Mouse (Mus musculus) testis, adult 2 months (tissue): ENCODE measurements around the gene Tmem30c. TPM values are rescaled to one million over a fixed set of nuclear protein-coding genes. Genes with fewer than 3 reads are reported as not detected.

Source experiments
- H3K27ac ChIP-seq: fragments of 200-500 bp; 2 replicates; pipeline ENCODE4 v1.5.1; 2012; ENCODE audit warnings: low read depth, low read length; ENCODE audit not compliant: control insufficient read depth, insufficient read depth
- H3K27me3 ChIP-seq: fragments of 200-500 bp; 2 replicates; pipeline ENCODE4 v1.6.1; 2012; ENCODE audit warnings: mild to moderate bottlenecking, low read length, moderate library complexity; ENCODE audit not compliant: control insufficient read depth, insufficient read depth
- H3K36me3 ChIP-seq: fragments of 200-500 bp; 2 replicates; pipeline ENCODE4 v1.6.1; 2012; ENCODE audit warnings: mild to moderate bottlenecking, low read length; ENCODE audit not compliant: control insufficient read depth, insufficient read depth
- H3K4me1 ChIP-seq: fragments of 200-500 bp; 2 replicates; pipeline ENCODE4 v1.6.1; 2012; ENCODE audit warnings: low read length; ENCODE audit not compliant: control insufficient read depth, insufficient read depth
- H3K4me3 ChIP-seq: fragments of 200-500 bp; 2 replicates; pipeline ENCODE4 v1.5.1; 2012; ENCODE audit warnings: low read depth, mild to moderate bottlenecking, low read length, moderate library complexity, mixed read lengths; ENCODE audit not compliant: control insufficient read depth
- CTCF ChIP-seq: fragments of 200-500 bp; IDR thresholded peaks from 2 replicates; pipeline ENCODE4 v1.5.1; 2012; ENCODE audit warnings: low read depth, mild to moderate bottlenecking, inconsistent platforms, low read length, moderate library complexity; ENCODE audit not compliant: control insufficient read depth, insufficient read depth, insufficient replicate concordance
- POLR2A ChIP-seq: fragments of 200-500 bp; IDR thresholded peaks from 2 replicates; pipeline ENCODE4 v1.6.1; 2012; ENCODE audit warnings: low read depth, mild to moderate bottlenecking, inconsistent platforms, low read length, moderate library complexity; ENCODE audit not compliant: control insufficient read depth
- polyA plus RNA-seq: library from polyadenylated mRNA; depleted of rRNA; stranded (reverse); fragments of >200 nt; gene quantifications from 2 replicates; pipeline ENCODE4 v1.2.3, GENCODE M21; 2012

Gene Tmem30c
- polyA plus RNA-seq, 1 experiment: 66.3 TPM

- Histone ChIP-seq H3K27ac (no peak overlapping the region), H3K4me3 (no peak overlapping the region; the same call in 1 of the 2 replicates), H3K4me1 (peaks cover 22% of the 10 kb centered on the region), H3K27me3 (no peaks in the 10 kb centered on the region), H3K36me3 (no peaks in the 10 kb centered on the region; the same call in 1 of the 2 replicates)
- TF ChIP-seq POLR2A (no peak), CTCF (no peak)
Measured at GRCm38 (mm10) chr16:57267068-57267467, 25.6 kb downstream of the Tmem30c start.

DNA sequence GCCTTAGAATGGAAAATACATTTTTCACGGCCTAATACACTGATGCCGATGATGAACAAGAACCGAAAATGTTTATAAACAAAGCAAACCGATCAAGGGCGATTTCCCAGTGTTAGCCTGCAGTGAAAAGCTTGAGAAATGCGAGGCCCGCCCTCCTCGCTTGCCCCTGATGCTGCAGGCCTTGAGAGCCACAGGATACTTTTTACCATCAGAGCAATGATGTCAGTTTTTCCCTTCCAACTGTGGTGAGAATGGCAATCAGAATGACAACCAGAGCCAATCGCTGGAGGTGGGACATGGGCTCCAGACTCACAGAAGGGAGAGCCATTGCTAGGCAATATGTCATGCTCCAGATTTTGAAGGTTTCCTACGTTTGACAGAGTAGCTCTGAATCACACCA lies 32.5 kb downstream of the Tmem30c start:
- H3K27ac ChIP-seq: no peak overlapping the region
- no peak overlapping the region for H3K4me3 ChIP-seq
- no peaks in the 10 kb centered on the region for H3K36me3 ChIP-seq
- H3K4me1 ChIP-seq: peaks cover 2% of the 10 kb centered on the region; the same call in 1 of the 2 replicates
- H3K27me3 ChIP-seq: no peaks in the 10 kb centered on the region
- TF ChIP-seq CTCF (no peak), POLR2A (no peak)

DNA sequence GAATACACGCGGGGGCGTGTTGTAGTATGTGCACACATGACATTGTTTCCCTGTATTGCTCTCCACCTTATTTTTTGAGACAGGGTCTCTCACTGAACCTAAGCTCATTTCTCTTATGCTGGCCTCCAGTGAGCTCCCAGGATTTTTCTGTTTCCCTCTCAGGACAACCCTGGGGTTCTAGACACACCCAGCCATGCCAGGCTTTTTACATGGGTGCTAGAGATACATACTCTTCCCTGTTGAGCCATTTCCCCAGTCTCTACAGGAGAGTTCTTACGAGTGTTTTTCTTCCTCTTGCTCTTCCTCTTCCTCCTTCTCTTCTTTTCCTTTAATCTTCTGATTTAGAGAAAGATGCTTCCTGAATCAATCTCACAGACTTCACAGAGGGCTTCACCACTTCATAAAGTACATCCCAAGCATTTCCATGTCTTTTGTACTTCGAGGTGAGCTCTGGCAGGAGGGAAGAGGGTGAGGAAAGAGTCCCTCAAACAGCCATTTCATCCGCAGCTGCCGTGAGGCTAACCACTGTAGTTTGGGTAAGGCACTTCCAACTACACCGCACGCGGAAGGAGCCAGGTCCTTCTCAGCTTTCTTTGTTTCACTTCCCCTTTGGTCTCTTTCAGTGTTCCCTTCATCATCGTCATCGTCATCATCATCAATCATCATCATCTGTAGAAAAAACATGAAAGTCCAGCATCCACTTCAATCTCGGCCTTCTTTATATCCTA lies 33.1 kb downstream of the Tmem30c start:
- no peaks in the 10 kb centered on the region for H3K36me3 ChIP-seq
- H3K27me3 ChIP-seq: no peaks in the 10 kb centered on the region
- H3K4me1 ChIP-seq: peaks cover 2% of the 10 kb centered on the region; the same call in 1 of the 2 replicates
- H3K4me3 ChIP-seq: no peak overlapping the region
- no peak for TF ChIP-seq CTCF
- TF ChIP-seq POLR2A: no peak
- H3K27ac ChIP-seq: no peak overlapping the region

DNA sequence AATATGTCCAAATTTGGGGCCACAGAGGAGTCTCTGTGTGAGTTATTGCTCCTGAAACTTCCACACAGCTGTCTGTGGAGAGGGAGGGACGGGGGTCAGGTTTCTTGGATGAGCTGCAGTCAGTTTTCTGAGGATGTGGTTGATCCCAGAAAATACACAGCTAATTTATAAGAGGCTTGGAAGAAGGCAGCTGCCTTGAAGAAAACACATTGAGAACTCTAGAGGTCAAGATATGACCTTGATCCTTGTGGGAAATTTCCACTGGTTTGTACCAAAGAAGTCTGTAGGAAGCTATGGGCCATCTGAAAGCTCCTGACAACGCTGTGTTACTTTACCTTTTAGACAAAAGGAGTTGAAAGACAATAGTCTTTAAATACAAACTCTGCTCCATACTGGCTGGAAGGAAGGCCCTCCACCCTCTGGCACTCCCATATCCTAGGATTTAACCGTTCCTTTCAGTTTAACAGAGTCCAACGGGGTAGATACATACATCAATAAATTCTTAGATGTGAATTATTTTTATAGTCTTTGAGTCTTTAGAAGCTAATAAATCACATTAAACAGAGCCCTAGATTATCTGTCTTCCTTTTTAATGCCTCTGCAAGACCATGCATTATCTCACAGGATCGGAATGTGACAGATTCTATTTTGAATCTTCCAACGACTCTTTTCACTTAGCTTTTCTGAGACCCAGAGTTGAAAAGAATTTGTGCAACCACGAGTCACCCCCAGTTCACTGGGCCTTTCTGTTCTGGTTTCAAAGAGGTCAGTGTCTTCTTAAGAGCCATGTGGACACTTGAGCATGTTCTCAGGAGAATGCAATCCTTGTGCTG lies 40.9 kb downstream of the Tmem30c start:
- Histone ChIP-seq H3K4me3 (no peak overlapping the region), H3K4me1 (no peaks in the 10 kb centered on the region), H3K27me3 (no peaks in the 10 kb centered on the region), H3K36me3 (no peaks in the 10 kb centered on the region), H3K27ac (no peak overlapping the region)
- TF ChIP-seq CTCF: no peak
- TF ChIP-seq POLR2A: no peak

DNA sequence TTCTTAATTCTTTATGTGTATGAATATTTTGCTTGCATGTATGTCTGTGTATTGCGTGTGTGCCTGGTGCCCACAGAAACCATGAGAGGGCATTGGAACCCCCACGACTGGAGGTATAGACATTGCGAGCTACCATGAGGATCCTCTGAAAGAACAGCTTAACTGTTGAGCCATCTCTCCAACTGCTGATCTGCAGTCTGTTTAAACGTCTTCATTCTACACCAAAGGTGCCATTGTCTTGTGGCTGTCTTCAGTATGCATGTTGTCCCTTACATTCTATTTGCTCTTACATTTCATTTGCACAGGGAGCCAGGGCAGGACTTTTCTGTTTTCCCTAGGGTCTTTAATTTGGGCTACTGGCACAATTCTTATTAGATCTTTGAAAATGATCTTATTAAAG lies 41.7 kb downstream of the Tmem30c start:
- H3K4me3 ChIP-seq: no peak overlapping the region
- TF ChIP-seq POLR2A: no peak
- no peak for TF ChIP-seq CTCF
- no peaks in the 10 kb centered on the region for H3K27me3 ChIP-seq
- H3K36me3 ChIP-seq: no peaks in the 10 kb centered on the region
- H3K27ac ChIP-seq: no peak overlapping the region
- H3K4me1 ChIP-seq: no peaks in the 10 kb centered on the region; the same call in 1 of the 2 replicates

- Histone ChIP-seq H3K4me1 (no peaks in the 10 kb centered on the region; the same call in 1 of the 2 replicates), H3K36me3 (no peaks in the 10 kb centered on the region), H3K27me3 (no peaks in the 10 kb centered on the region), H3K4me3 (no peak overlapping the region), H3K27ac (no peak overlapping the region)
- TF ChIP-seq POLR2A (no peak), CTCF (no peak)
Measured at GRCm38 (mm10) chr16:57247464-57247863, 45.2 kb downstream of the Tmem30c start.

- H3K4me3 ChIP-seq: no peak overlapping the region
- H3K27me3 ChIP-seq: no peaks in the 10 kb centered on the region
- no peak overlapping the region for H3K27ac ChIP-seq
- TF ChIP-seq CTCF (no peak), POLR2A (no peak)
- H3K36me3 ChIP-seq: no peaks in the 10 kb centered on the region
- no peaks in the 10 kb centered on the region; the same call in 1 of the 2 replicates for H3K4me1 ChIP-seq
Measured at GRCm38 (mm10) chr16:57246596-57246995, 46.1 kb downstream of the Tmem30c start.
